Mouse (Mus musculus): ENCODE measurements around the gene Spred3. TPM values are rescaled to one million over a fixed set of nuclear protein-coding genes. Genes with fewer than 3 reads are reported as not detected.

The Spred3 gene
- total and polyA plus RNA-seq, 2 experiments: 0.18 to 0.40 TPM

DNA sequence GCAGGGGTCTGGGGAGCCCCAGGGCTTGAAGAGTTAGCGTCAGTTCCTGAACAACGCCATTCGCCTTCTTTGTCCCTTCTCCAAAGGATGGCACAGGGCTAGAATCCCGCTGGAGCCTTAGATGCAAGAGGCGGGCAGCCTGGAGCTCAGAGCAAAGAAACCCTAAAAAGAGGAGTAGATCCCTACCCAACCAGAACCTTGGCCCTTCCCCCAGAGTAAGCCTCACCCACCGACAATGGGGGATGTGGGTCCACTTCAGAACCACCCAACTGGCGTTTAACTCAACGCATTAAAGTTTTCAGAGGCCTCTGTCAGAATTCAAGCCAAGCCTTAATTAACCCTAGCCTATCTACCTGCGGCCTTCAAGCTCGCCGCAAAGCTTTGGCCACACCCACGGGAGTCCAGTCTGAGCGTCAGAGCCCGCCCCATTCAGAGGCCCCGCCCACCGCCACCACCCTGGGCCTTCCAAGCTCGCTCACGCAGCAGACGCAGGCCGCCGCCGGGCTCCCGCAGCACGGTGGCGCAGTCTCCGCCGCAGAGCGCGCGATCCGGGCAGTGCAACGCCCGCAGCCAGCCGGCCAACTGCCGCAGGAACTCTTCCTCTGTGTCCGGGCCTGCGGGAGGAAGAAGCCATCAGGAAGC is 14.9 kb downstream of the Spred3 start:
- Histone ChIP-seq H3K27me3 (ENCODE audit: control insufficient read depth, insufficient read depth, low read length) (0 out of 2 replicates have a peak, but pooled peaks cover 3% of the 10 kb centered on the region), H3K27ac (replicated peaks; ENCODE audit: insufficient read depth, low read depth, low read length) (peak overlapping the region; percentile 63), H3K79me2 (ENCODE audit: control insufficient read depth, insufficient read depth, low read length) (no peaks in the 10 kb centered on the region), H3K36me3 (ENCODE audit: control insufficient read depth, insufficient read depth, low read length) (peaks cover 2% of the 10 kb centered on the region; the same call in 1 of the 2 replicates), H3K9ac (ENCODE audit: low read depth, low read length) (peak overlapping the region; percentile 86), H3K4me1 (ENCODE audit: control insufficient read depth, insufficient read depth, low read length) (peaks cover 3% of the 10 kb centered on the region; the same call in 1 of the 2 replicates), H3K4me3 (ENCODE audit: insufficient read depth, low read depth, low read length) (peak overlapping the region; percentile 77)
- peak; percentile 71 for DNase-seq (ENCODE audit: extremely low read depth, low read depth, low spot score)
- 11% methylated on average over 35 of the region's 37 CpGs for WGBS
- peak; percentile 82 for TF ChIP-seq POLR2A (IDR thresholded peaks at IDR 0.05; ENCODE audit: extremely low read depth, insufficient read depth, low read length)
- TF ChIP-seq CTCF (IDR thresholded peaks at IDR 0.05; ENCODE audit: low read depth, low read length): 0 out of 2 replicates have a peak, but pooled peaks have one; percentile 18

DNA sequence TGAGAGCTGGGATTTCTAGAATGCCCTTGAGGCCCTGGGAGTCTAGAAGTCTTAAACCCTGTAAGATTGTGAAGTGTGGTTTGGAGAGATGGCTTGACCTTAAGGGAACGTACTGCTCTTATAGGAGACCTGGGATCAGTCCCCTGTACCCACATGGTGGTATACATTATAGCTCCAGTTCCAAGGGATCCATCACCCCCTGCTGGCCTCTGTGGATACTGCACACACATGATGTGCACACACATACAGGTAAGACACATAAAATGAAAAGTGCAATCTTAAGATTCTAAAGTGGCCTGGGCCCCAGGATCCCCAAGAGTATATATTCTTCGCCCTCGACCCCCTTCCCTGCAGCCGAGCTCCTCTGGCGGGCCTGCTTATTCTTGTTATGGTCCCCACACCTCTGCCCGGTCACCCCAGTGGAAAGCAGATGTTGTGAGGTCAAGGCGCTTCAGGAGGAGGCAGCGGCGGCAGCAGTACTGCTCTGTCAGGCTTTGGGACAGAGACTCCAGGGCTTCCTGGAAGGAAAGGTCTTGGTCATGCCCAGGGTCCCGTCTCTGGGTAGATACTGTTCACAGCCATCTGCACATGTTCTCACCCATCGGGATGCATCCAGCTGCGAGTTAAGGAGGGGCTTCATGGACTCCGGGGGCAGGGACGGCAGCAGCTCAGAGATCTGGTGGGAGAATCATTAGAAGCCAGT is 16.0 kb downstream of the Spred3 start:
- TF ChIP-seq CTCF (IDR thresholded peaks at IDR 0.05; ENCODE audit: low read depth, low read length): no peak
- TF ChIP-seq POLR2A (IDR thresholded peaks at IDR 0.05; ENCODE audit: extremely low read depth, insufficient read depth, low read length): no peak
- Histone ChIP-seq H3K79me2 (ENCODE audit: control insufficient read depth, insufficient read depth, low read length) (no peaks in the 10 kb centered on the region), H3K4me3 (ENCODE audit: insufficient read depth, low read depth, low read length) (no peak overlapping the region), H3K4me1 (ENCODE audit: control insufficient read depth, insufficient read depth, low read length) (peaks cover 3% of the 10 kb centered on the region; the same call in 1 of the 2 replicates), H3K9ac (ENCODE audit: low read depth, low read length) (no peak overlapping the region), H3K27ac (replicated peaks; ENCODE audit: insufficient read depth, low read depth, low read length) (no peak overlapping the region), H3K27me3 (ENCODE audit: control insufficient read depth, insufficient read depth, low read length) (0 out of 2 replicates have a peak, but pooled peaks cover 3% of the 10 kb centered on the region), H3K36me3 (ENCODE audit: control insufficient read depth, insufficient read depth, low read length) (peaks cover 2% of the 10 kb centered on the region; the same call in 1 of the 2 replicates)
- WGBS: 97% methylated on average over 14 of the region's 14 CpGs
- DNase-seq (ENCODE audit: extremely low read depth, low read depth, low spot score): no peak

DNA sequence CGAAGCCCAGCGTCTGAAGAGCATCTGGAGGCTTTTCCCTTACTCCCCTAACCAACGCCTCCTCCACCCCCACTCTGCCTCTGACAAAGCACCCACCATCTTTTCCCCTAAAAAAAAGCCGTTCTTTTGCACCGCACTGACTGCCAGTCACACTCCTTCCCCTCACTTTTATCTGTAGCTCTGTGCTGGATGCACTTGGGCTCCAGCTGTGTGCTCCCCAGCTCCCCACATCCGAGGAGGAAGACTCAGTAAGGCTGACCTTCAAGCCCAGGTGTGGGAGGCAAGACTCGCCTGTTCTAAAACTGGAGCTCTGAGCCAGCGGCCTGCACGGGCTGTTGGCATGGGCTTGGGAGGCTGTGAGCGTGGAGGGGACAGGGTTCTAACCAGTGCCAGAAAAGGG is 18.7 kb downstream of the Spred3 start:
- no peak overlapping the region for H3K27ac ChIP-seq (replicated peaks; ENCODE audit: insufficient read depth, low read depth, low read length)
- no peaks in the 10 kb centered on the region for H3K27me3 ChIP-seq (ENCODE audit: control insufficient read depth, insufficient read depth, low read length)
- peaks cover 2% of the 10 kb centered on the region; the same call in 1 of the 2 replicates for H3K4me1 ChIP-seq (ENCODE audit: control insufficient read depth, insufficient read depth, low read length)
- H3K79me2 ChIP-seq (ENCODE audit: control insufficient read depth, insufficient read depth, low read length): no peaks in the 10 kb centered on the region
- H3K36me3 ChIP-seq (ENCODE audit: control insufficient read depth, insufficient read depth, low read length): peaks cover 2% of the 10 kb centered on the region; the same call in 1 of the 2 replicates
- DNase-seq (ENCODE audit: extremely low read depth, low read depth, low spot score): no peak
- no peak for TF ChIP-seq CTCF (IDR thresholded peaks at IDR 0.05; ENCODE audit: low read depth, low read length)
- no peak for TF ChIP-seq POLR2A (IDR thresholded peaks at IDR 0.05; ENCODE audit: extremely low read depth, insufficient read depth, low read length)
- no peak overlapping the region for H3K9ac ChIP-seq (ENCODE audit: low read depth, low read length)
- 76% methylated on average over 10 of the region's 10 CpGs for WGBS
- H3K4me3 ChIP-seq (ENCODE audit: insufficient read depth, low read depth, low read length): no peak overlapping the region

DNA sequence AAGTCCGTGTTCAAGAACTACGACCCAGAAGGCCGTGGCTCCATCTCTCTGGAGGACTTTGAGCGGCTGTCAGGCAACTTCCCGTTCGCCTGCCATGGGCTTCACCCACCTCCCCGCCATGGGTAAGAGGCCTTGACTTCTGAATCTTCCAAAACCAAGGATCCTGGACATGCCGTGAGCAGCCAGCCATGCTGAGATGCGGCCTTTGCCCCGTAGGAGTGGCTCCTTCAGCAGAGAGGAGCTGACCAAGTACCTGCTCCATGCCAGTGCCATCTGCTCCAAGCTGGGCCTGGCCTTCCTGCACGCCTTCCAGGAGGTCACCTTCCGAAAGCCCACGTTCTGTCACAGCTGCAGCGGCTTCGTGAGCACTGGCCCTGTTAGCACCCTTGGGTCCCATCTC is 21.4 kb downstream of the Spred3 start:
- TF ChIP-seq POLR2A (IDR thresholded peaks at IDR 0.05; ENCODE audit: extremely low read depth, insufficient read depth, low read length): no peak
- no peak for TF ChIP-seq CTCF (IDR thresholded peaks at IDR 0.05; ENCODE audit: low read depth, low read length)
- no peak for DNase-seq (ENCODE audit: extremely low read depth, low read depth, low spot score)
- no peak overlapping the region for H3K27ac ChIP-seq (replicated peaks; ENCODE audit: insufficient read depth, low read depth, low read length)
- H3K9ac ChIP-seq (ENCODE audit: low read depth, low read length): no peak overlapping the region
- H3K4me1 ChIP-seq (ENCODE audit: control insufficient read depth, insufficient read depth, low read length): no peaks in the 10 kb centered on the region
- WGBS: 94% methylated on average over 15 of the region's 15 CpGs
- no peaks in the 10 kb centered on the region for H3K27me3 ChIP-seq (ENCODE audit: control insufficient read depth, insufficient read depth, low read length)
- H3K4me3 ChIP-seq (ENCODE audit: insufficient read depth, low read depth, low read length): no peak overlapping the region
- no peaks in the 10 kb centered on the region for H3K36me3 ChIP-seq (ENCODE audit: control insufficient read depth, insufficient read depth, low read length)
- no peaks in the 10 kb centered on the region for H3K79me2 ChIP-seq (ENCODE audit: control insufficient read depth, insufficient read depth, low read length)

DNA sequence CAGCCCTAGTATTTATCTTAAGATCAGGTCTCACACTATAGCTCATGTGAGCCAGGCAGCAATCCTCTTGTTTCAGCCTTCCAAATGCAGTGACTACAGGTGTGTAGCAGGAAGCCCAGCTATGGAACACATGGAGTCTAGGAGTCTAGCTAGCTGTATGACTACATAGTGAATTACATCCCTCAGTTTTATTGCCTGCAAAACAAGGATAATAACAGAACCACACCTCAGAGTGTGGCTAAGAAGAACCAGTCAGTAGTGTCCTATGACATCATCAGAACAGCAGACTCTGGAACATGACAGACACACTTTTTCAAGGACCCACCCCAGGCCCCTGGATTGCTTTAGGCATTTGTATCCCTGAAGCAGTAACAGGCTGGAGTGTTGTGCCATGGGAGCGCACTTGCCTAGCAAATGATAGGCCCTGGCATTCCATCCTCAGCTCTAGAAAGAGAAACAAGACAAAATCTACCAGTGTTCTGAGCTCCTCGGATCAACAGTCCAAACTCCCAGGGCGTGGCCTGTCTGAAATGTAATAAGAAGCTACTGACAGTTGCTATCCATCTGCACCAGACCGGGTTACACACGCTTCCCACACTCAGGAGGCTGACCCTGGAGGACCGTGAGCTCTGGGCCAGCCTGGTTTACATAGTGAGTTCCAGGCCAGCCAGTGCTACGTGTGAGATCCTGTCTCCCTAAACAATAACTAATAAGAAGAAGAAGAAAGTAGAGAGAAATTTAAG is 23.4 kb downstream of the Spred3 start:
- DNase-seq (ENCODE audit: extremely low read depth, low read depth, low spot score): no peak
- Histone ChIP-seq H3K4me1 (ENCODE audit: control insufficient read depth, insufficient read depth, low read length) (no peaks in the 10 kb centered on the region), H3K27me3 (ENCODE audit: control insufficient read depth, insufficient read depth, low read length) (no peaks in the 10 kb centered on the region), H3K79me2 (ENCODE audit: control insufficient read depth, insufficient read depth, low read length) (no peaks in the 10 kb centered on the region), H3K36me3 (ENCODE audit: control insufficient read depth, insufficient read depth, low read length) (no peaks in the 10 kb centered on the region), H3K4me3 (ENCODE audit: insufficient read depth, low read depth, low read length) (no peak overlapping the region), H3K9ac (ENCODE audit: low read depth, low read length) (no peak overlapping the region), H3K27ac (replicated peaks; ENCODE audit: insufficient read depth, low read depth, low read length) (no peak overlapping the region)
- 89% methylated on average over 7 of the region's 7 CpGs for WGBS
- TF ChIP-seq POLR2A (IDR thresholded peaks at IDR 0.05; ENCODE audit: extremely low read depth, insufficient read depth, low read length) (no peak), CTCF (IDR thresholded peaks at IDR 0.05; ENCODE audit: low read depth, low read length) (no peak)

All from liver, adult 2 months (tissue).